Mouse (Mus musculus): ENCODE data around the gene Traf3.

- no peak for TF ChIP-seq POLR2A (IDR thresholded peaks at IDR 0.05; ENCODE audit: insufficient read depth, low read depth, low read length)
- no peak for TF ChIP-seq CTCF (IDR thresholded peaks at IDR 0.05; ENCODE audit: insufficient read depth, low read depth, low read length)
Measured at GRCm38 (mm10) chr12:111242346-111242745, 76.2 kb downstream of the Traf3 start.

Measured in olfactory bulb, adult 2 months (tissue).